Comparison of ENCODE assay signal across 29 mouse cellular contexts in genomic region chr4:36659920-36660319, GRCm38 (mm10).
DNase-seq lines count a peak whose midpoint lies in the region; ATAC-seq and TF ChIP-seq lines count a peak whose summit lies in the region.
"Had no signal": no experiment of that assay in that cellular context is flagged by ENCODE, and none has a peak within 500 bp of the region (broad histone marks: within the 10 kb centered on the region; RNA-seq: fewer than 3 reads in every experiment).

No protein-coding gene starts in this region.

- no peak overlapping the region for H3K4me3 ChIP-seq in embryonic facial prominence, embryonic 14.5 days (ENCODE audit: low read depth, low read length)
- no peak overlapping the region for H3K4me3 ChIP-seq in embryonic facial prominence, embryonic 10.5 days
- no peak overlapping the region for H3K4me3 ChIP-seq in forebrain, embryonic 12.5 days (replicated peaks)
- H3K4me3 ChIP-seq in forebrain, postnatal 0 days (ENCODE audit: low read depth, low read length) = no peak overlapping the region
- no peak overlapping the region for H3K4me3 ChIP-seq in neural tube, embryonic 13.5 days
- H3K4me3 ChIP-seq: embryonic facial prominence, embryonic 12.5 days; embryonic facial prominence, embryonic 15.5 days; erythroblast, embryonic 14.5 days; forebrain, embryonic 10.5 days had no signal

- peak; percentile 12 for DNase-seq in embryonic facial prominence, embryonic 14.5 days (ENCODE audit: low spot score)
- DNase-seq in embryonic facial prominence, embryonic 10.5 days (ENCODE audit: low spot score) = no peak
- DNase-seq in forebrain, postnatal 0 days = no peak
- no peak for DNase-seq in neural tube, embryonic 10.5 days (ENCODE audit: extremely low spot score, low spot score)
- DNase-seq in retina, embryonic 14.5 days (ENCODE audit: low spot score) = peak; percentile 1
- no peak for DNase-seq in retina, postnatal 1 day
- DNase-seq: adrenal gland, adult 8-10 months; adrenal gland, postnatal 14 days; adrenal gland, postnatal 36 days; B cell, adult 2 months; cerebellum, adult 11 months; cerebellum, adult 18-20 months; cerebellum, adult 8-10 months; cerebellum, adult 9-11 months; cerebellum, postnatal 14 days; cerebellum, postnatal 36 days; embryo, embryonic 11 days had no signal

- H3K4me2 ChIP-seq in embryonic facial prominence, embryonic 14.5 days (ENCODE audit: low read depth, low read length) = no peak overlapping the region
- H3K4me2 ChIP-seq in forebrain, embryonic 12.5 days = no peak overlapping the region
- no peak overlapping the region for H3K4me2 ChIP-seq in forebrain, postnatal 0 days (ENCODE audit: low read depth)
- H3K4me2 ChIP-seq in neural tube, embryonic 13.5 days = no peak overlapping the region
- H3K4me2 ChIP-seq: embryonic facial prominence, embryonic 12.5 days; embryonic facial prominence, embryonic 15.5 days had no signal

- ATAC-seq in embryonic facial prominence, embryonic 14.5 days (ENCODE audit: low read depth) = peak; percentile 84
- peak; percentile 46; the same call in 1 of the 2 replicates for ATAC-seq in forebrain, embryonic 12.5 days (ENCODE audit: low FRiP score)
- no peak for ATAC-seq in forebrain, postnatal 0 days
- ATAC-seq in neural tube, embryonic 13.5 days (ENCODE audit: low read depth) = peak; percentile 75; the same call in 1 of the 2 replicates
- ATAC-seq: activated CD4-positive, CD25-positive, alpha-beta regulatory T cell, adult 4 months; CD4-positive, CD25-positive, alpha-beta regulatory T cell, adult 4 months; forebrain, embryonic 14.5 days; Patski had no signal

- H3K9ac ChIP-seq in embryonic facial prominence, embryonic 14.5 days (ENCODE audit: low read depth, low read length) = no peak overlapping the region
- no peak overlapping the region for H3K9ac ChIP-seq in forebrain, embryonic 12.5 days
- H3K9ac ChIP-seq in forebrain, postnatal 0 days = no peak overlapping the region
- H3K9ac ChIP-seq in neural tube, embryonic 13.5 days = no peak overlapping the region
- H3K9ac ChIP-seq: embryonic facial prominence, embryonic 12.5 days; embryonic facial prominence, embryonic 15.5 days had no signal

- H3K27me3 ChIP-seq in embryonic facial prominence, embryonic 14.5 days (replicated peaks; ENCODE audit: control insufficient read depth, insufficient read depth, low read length) = no peaks in the 10 kb centered on the region
- no peaks in the 10 kb centered on the region for H3K27me3 ChIP-seq in embryonic facial prominence, embryonic 10.5 days (replicated peaks; ENCODE audit: low read depth, poor library complexity, severe bottlenecking)
- no peaks in the 10 kb centered on the region for H3K27me3 ChIP-seq in forebrain, embryonic 12.5 days
- H3K27me3 ChIP-seq in forebrain, postnatal 0 days (ENCODE audit: insufficient read depth, low read length) = no peaks in the 10 kb centered on the region
- no peaks in the 10 kb centered on the region for H3K27me3 ChIP-seq in neural tube, embryonic 13.5 days
- H3K27me3 ChIP-seq: CH12.LX; embryonic facial prominence, embryonic 12.5 days; embryonic facial prominence, embryonic 15.5 days; Patski had no signal

- H3K4me1 ChIP-seq in embryonic facial prominence, embryonic 14.5 days (ENCODE audit: control insufficient read depth, insufficient read depth, low read length) = no peaks in the 10 kb centered on the region
- H3K4me1 ChIP-seq in embryonic facial prominence, embryonic 10.5 days = no peaks in the 10 kb centered on the region
- H3K4me1 ChIP-seq in forebrain, embryonic 12.5 days = no peaks in the 10 kb centered on the region
- no peaks in the 10 kb centered on the region for H3K4me1 ChIP-seq in forebrain, postnatal 0 days (ENCODE audit: insufficient read depth)
- H3K4me1 ChIP-seq in neural tube, embryonic 13.5 days (replicated peaks) = no peaks in the 10 kb centered on the region
- H3K4me1 ChIP-seq: embryonic facial prominence, embryonic 12.5 days; embryonic facial prominence, embryonic 15.5 days; forebrain, embryonic 10.5 days had no signal

- 83% methylated on average over 2 of the region's 2 CpGs for WGBS in embryonic facial prominence, embryonic 14.5 days
- WGBS in embryonic facial prominence, embryonic 10.5 days = 80% methylated on average over 2 of the region's 2 CpGs
- 49% methylated on average over 2 of the region's 2 CpGs for WGBS in forebrain, embryonic 12.5 days
- WGBS in forebrain, postnatal 0 days = 41% methylated on average over 2 of the region's 2 CpGs
- 64% methylated on average over 2 of the region's 2 CpGs for WGBS in neural tube, embryonic 13.5 days

- H3K9me3 ChIP-seq in embryonic facial prominence, embryonic 14.5 days (ENCODE audit: control insufficient read depth, low read length) = no peaks in the 10 kb centered on the region
- no peaks in the 10 kb centered on the region for H3K9me3 ChIP-seq in embryonic facial prominence, embryonic 10.5 days
- H3K9me3 ChIP-seq in forebrain, embryonic 12.5 days = no peaks in the 10 kb centered on the region
- H3K9me3 ChIP-seq in forebrain, postnatal 0 days (ENCODE audit: low read length) = no peaks in the 10 kb centered on the region
- H3K9me3 ChIP-seq in neural tube, embryonic 13.5 days = no peaks in the 10 kb centered on the region
- H3K9me3 ChIP-seq: embryonic facial prominence, embryonic 12.5 days; embryonic facial prominence, embryonic 15.5 days; forebrain, embryonic 10.5 days; G1E had no signal

- H3K36me3 ChIP-seq in embryonic facial prominence, embryonic 14.5 days (ENCODE audit: control insufficient read depth, insufficient read depth, low read length) = no peaks in the 10 kb centered on the region
- no peaks in the 10 kb centered on the region for H3K36me3 ChIP-seq in embryonic facial prominence, embryonic 10.5 days (replicated peaks)
- no peaks in the 10 kb centered on the region for H3K36me3 ChIP-seq in forebrain, embryonic 12.5 days (replicated peaks)
- no peaks in the 10 kb centered on the region for H3K36me3 ChIP-seq in forebrain, postnatal 0 days (ENCODE audit: insufficient read depth)
- no peaks in the 10 kb centered on the region for H3K36me3 ChIP-seq in neural tube, embryonic 13.5 days
- H3K36me3 ChIP-seq: embryonic facial prominence, embryonic 12.5 days; embryonic facial prominence, embryonic 15.5 days; forebrain, embryonic 10.5 days; G1E had no signal

- no peak overlapping the region for H3K27ac ChIP-seq in embryonic facial prominence, embryonic 14.5 days (replicated peaks; ENCODE audit: low read depth, low read length)
- no peak overlapping the region for H3K27ac ChIP-seq in embryonic facial prominence, embryonic 10.5 days (replicated peaks)
- H3K27ac ChIP-seq in forebrain, embryonic 12.5 days = no peak overlapping the region
- no peak overlapping the region for H3K27ac ChIP-seq in forebrain, postnatal 0 days (ENCODE audit: low read depth, low read length)
- H3K27ac ChIP-seq in neural tube, embryonic 13.5 days (replicated peaks) = no peak overlapping the region
- H3K27ac ChIP-seq: embryonic facial prominence, embryonic 12.5 days; embryonic facial prominence, embryonic 15.5 days; forebrain, embryonic 10.5 days had no signal

- TF ChIP-seq CTCF in forebrain, postnatal 0 days (IDR thresholded peaks at IDR 0.05; ENCODE audit: low read depth) = no peak

Comparison
In these comparisons a context has a peak if more than half of its experiments do, and no peak if none do; other contexts are left out.
1. DNase-seq: peak in embryonic facial prominence, embryonic 14.5 days (single experiment) and retina, embryonic 14.5 days (single experiment); none in embryonic facial prominence, embryonic 10.5 days (single experiment), forebrain, postnatal 0 days (single experiment), neural tube, embryonic 10.5 days (single experiment) and retina, postnatal 1 day (single experiment).